Mouse (Mus musculus): ENCODE data around the gene Psmb8. TPM values are rescaled to one million over a fixed set of nuclear protein-coding genes. Genes with fewer than 3 reads are reported as not detected.

Gene Psmb8
- polyA plus RNA-seq, 1 experiment: 260 TPM

- WGBS: 58% methylated on average over 13 of the region's 13 CpGs
- H3K4me1 ChIP-seq (ENCODE audit: control insufficient read depth, insufficient read depth, insufficient read length): peaks cover 4% of the 10 kb centered on the region; the same call in 1 of the 2 replicates
- no peak overlapping the region for H3K4me3 ChIP-seq (ENCODE audit: extremely low read depth, insufficient read depth, insufficient read length)
- no peak for TF ChIP-seq CTCF (IDR thresholded peaks at IDR 0.05; ENCODE audit: extremely low read depth, insufficient read depth, insufficient read length, insufficient replicate concordance)
- TF ChIP-seq POLR2A (IDR thresholded peaks at IDR 0.05; ENCODE audit: low read depth, low read length): no peak
- no peak for DNase-seq (ENCODE audit: low read depth in 1 of 2, low spot score in 2 of 2)
- peaks cover 24% of the 10 kb centered on the region for H3K36me3 ChIP-seq (ENCODE audit: control insufficient read depth, insufficient read depth, low read length)
- H3K27ac ChIP-seq (ENCODE audit: insufficient read depth, low read length): no peak overlapping the region; the same call in 1 of the 2 replicates
- no peaks in the 10 kb centered on the region for H3K27me3 ChIP-seq (ENCODE audit: control insufficient read depth, insufficient read depth, low read length)
Measured at GRCm38 (mm10) chr17:34179913-34180859, 17.3 kb upstream of the Psmb8 start.

- peaks cover 14% of the 10 kb centered on the region; the same call in 1 of the 2 replicates for H3K4me1 ChIP-seq (ENCODE audit: control insufficient read depth, insufficient read depth, insufficient read length)
- peaks cover 24% of the 10 kb centered on the region for H3K36me3 ChIP-seq (ENCODE audit: control insufficient read depth, insufficient read depth, low read length)
- H3K27me3 ChIP-seq (ENCODE audit: control insufficient read depth, insufficient read depth, low read length): no peaks in the 10 kb centered on the region
- 82% methylated on average over 15 of the region's 15 CpGs for WGBS
- H3K27ac ChIP-seq (ENCODE audit: insufficient read depth, low read length): no peak overlapping the region
- TF ChIP-seq POLR2A (IDR thresholded peaks at IDR 0.05; ENCODE audit: low read depth, low read length) (no peak), CTCF (IDR thresholded peaks at IDR 0.05; ENCODE audit: extremely low read depth, insufficient read depth, insufficient read length, insufficient replicate concordance) (no peak)
- DNase-seq (ENCODE audit: low read depth in 1 of 2, low spot score in 2 of 2): no peak
- H3K4me3 ChIP-seq (ENCODE audit: extremely low read depth, insufficient read depth, insufficient read length): no peak overlapping the region
Measured at GRCm38 (mm10) chr17:34183564-34184219, 13.8 kb upstream of the Psmb8 start.

GRCm38 (mm10) chr17:34185526-34185925 lies 12.0 kb upstream of the Psmb8 start:
- H3K4me1 ChIP-seq (ENCODE audit: control insufficient read depth, insufficient read depth, insufficient read length): peaks cover 22% of the 10 kb centered on the region; the same call in 1 of the 2 replicates
- no peak overlapping the region for H3K27ac ChIP-seq (ENCODE audit: insufficient read depth, low read length)
- H3K27me3 ChIP-seq (ENCODE audit: control insufficient read depth, insufficient read depth, low read length): no peaks in the 10 kb centered on the region
- DNase-seq (ENCODE audit: low read depth in 1 of 2, low spot score in 2 of 2): no peak
- no peak overlapping the region for H3K4me3 ChIP-seq (ENCODE audit: extremely low read depth, insufficient read depth, insufficient read length)
- 82% methylated on average over 9 of the region's 9 CpGs for WGBS
- TF ChIP-seq POLR2A (IDR thresholded peaks at IDR 0.05; ENCODE audit: low read depth, low read length): no peak
- no peak for TF ChIP-seq CTCF (IDR thresholded peaks at IDR 0.05; ENCODE audit: extremely low read depth, insufficient read depth, insufficient read length, insufficient replicate concordance)
- H3K36me3 ChIP-seq (ENCODE audit: control insufficient read depth, insufficient read depth, low read length): peaks cover 34% of the 10 kb centered on the region

- Histone ChIP-seq H3K36me3 (ENCODE audit: control insufficient read depth, insufficient read depth, low read length) (peaks cover 39% of the 10 kb centered on the region), H3K4me3 (ENCODE audit: extremely low read depth, insufficient read depth, insufficient read length) (peak overlapping the region; percentile 90), H3K27ac (ENCODE audit: insufficient read depth, low read length) (peak overlapping the region; percentile 98), H3K27me3 (ENCODE audit: control insufficient read depth, insufficient read depth, low read length) (no peaks in the 10 kb centered on the region), H3K4me1 (ENCODE audit: control insufficient read depth, insufficient read depth, insufficient read length) (peaks cover 21% of the 10 kb centered on the region; the same call in 1 of the 2 replicates)
- peak in 1 of 2 experiments; percentile 45 for DNase-seq (ENCODE audit: low read depth in 1 of 2, low spot score in 2 of 2)
- no peak for TF ChIP-seq CTCF (IDR thresholded peaks at IDR 0.05; ENCODE audit: extremely low read depth, insufficient read depth, insufficient read length, insufficient replicate concordance)
- no peak for TF ChIP-seq POLR2A (IDR thresholded peaks at IDR 0.05; ENCODE audit: low read depth, low read length)
- under 1% methylated on average over 14 of the region's 14 CpGs for WGBS
Measured at GRCm38 (mm10) chr17:34186885-34187260, 10.6 kb upstream of the Psmb8 start.

- peak; percentile 91 for TF ChIP-seq POLR2A (IDR thresholded peaks at IDR 0.05; ENCODE audit: low read depth, low read length)
- no peak for TF ChIP-seq CTCF (IDR thresholded peaks at IDR 0.05; ENCODE audit: extremely low read depth, insufficient read depth, insufficient read length, insufficient replicate concordance)
- peaks cover 21% of the 10 kb centered on the region; the same call in 1 of the 2 replicates for H3K4me1 ChIP-seq (ENCODE audit: control insufficient read depth, insufficient read depth, insufficient read length)
- peak within 1 kb of the TSS; percentile 90 for H3K4me3 ChIP-seq (ENCODE audit: extremely low read depth, insufficient read depth, insufficient read length)
- peaks cover 39% of the 10 kb centered on the region for H3K36me3 ChIP-seq (ENCODE audit: control insufficient read depth, insufficient read depth, low read length)
- no peaks in the 10 kb centered on the region for H3K27me3 ChIP-seq (ENCODE audit: control insufficient read depth, insufficient read depth, low read length)
- DNase-seq (ENCODE audit: low read depth in 1 of 2, low spot score in 2 of 2): peak; percentile 97 to 100
- under 1% methylated on average over 46 of the region's 46 CpGs for WGBS
- H3K27ac ChIP-seq (ENCODE audit: insufficient read depth, low read length): peak within 1 kb of the TSS; percentile 98
Measured at GRCm38 (mm10) chr17:34187261-34187916, 10.1 kb upstream of the Psmb8 start, which contains the start of the genes Tap1 and Psmb9. TSS of gene Tap1 (plus strand) at chr17:34187553. TSS of gene Psmb9 (minus strand) at chr17:34187764.

- TF ChIP-seq POLR2A (IDR thresholded peaks at IDR 0.05; ENCODE audit: low read depth, low read length) (no peak), CTCF (IDR thresholded peaks at IDR 0.05; ENCODE audit: extremely low read depth, insufficient read depth, insufficient read length, insufficient replicate concordance) (no peak)
- Histone ChIP-seq H3K27me3 (ENCODE audit: control insufficient read depth, insufficient read depth, low read length) (no peaks in the 10 kb centered on the region), H3K4me1 (ENCODE audit: control insufficient read depth, insufficient read depth, insufficient read length) (peaks cover 21% of the 10 kb centered on the region; the same call in 1 of the 2 replicates), H3K36me3 (ENCODE audit: control insufficient read depth, insufficient read depth, low read length) (peaks cover 41% of the 10 kb centered on the region), H3K27ac (ENCODE audit: insufficient read depth, low read length) (peak overlapping the region; percentile 98), H3K4me3 (ENCODE audit: extremely low read depth, insufficient read depth, insufficient read length) (peak overlapping the region; percentile 90)
- 0% methylated on average over 20 of the region's 20 CpGs for WGBS
- DNase-seq (ENCODE audit: low read depth in 1 of 2, low spot score in 2 of 2): no peak
Measured at GRCm38 (mm10) chr17:34188010-34188409, 9.5 kb upstream of the Psmb8 start.
